Mouse (Mus musculus) forebrain, embryonic 11.5 days (tissue): ENCODE results near the gene Pdpn. TPM values are rescaled to one million over a fixed set of nuclear protein-coding genes. Genes with fewer than 3 reads are reported as not detected.

Source experiments
- ATAC-seq: fragments of 200-750 bp; cut with Nextera tagmentation; replicated peaks from 2 replicates; pipeline ENCODE4 v1.8.0; 2017; ENCODE audit warnings: moderate TSS enrichment; ENCODE audit not compliant: low FRiP score
- DNase-seq: peaks from one replicate; pipeline ENCODE4 v3.0.0-alpha.2; 2017; ENCODE audit warnings: low spot score
- H3K27ac ChIP-seq: fragments of 300-500 bp; sonication (generic); 2 replicates; pipeline ENCODE4 v1.5.1; 2014; ENCODE audit warnings: low read depth, low read length
- H3K27me3 ChIP-seq: fragments of 300-500 bp; sonication (generic); 2 replicates; pipeline ENCODE4 v1.6.1; 2014; ENCODE audit warnings: mild to moderate bottlenecking, low read length, mixed read lengths; ENCODE audit not compliant: control insufficient read depth, insufficient read depth
- H3K36me3 ChIP-seq: fragments of 300-500 bp; sonication (generic); 2 replicates; pipeline ENCODE4 v1.6.1; 2014; ENCODE audit warnings: mild to moderate bottlenecking, low read length, moderate library complexity, mixed read lengths; ENCODE audit not compliant: control insufficient read depth, insufficient read depth
- H3K4me1 ChIP-seq: fragments of 300-500 bp; sonication (generic); replicated peaks from 2 replicates; pipeline ENCODE4 v1.6.1; 2014; ENCODE audit warnings: low read length, mixed read lengths; ENCODE audit not compliant: control insufficient read depth, insufficient read depth
- H3K4me2 ChIP-seq: fragments of 300-500 bp; sonication (generic); 2 replicates; pipeline ENCODE4 v1.6.1; 2014; ENCODE audit warnings: low read depth, mild to moderate bottlenecking, low read length, moderate library complexity, mixed read lengths; ENCODE audit not compliant: severe bottlenecking
- H3K4me3 ChIP-seq: fragments of 300-500 bp; sonication (generic); 2 replicates; pipeline ENCODE4 v1.5.1; 2014; ENCODE audit warnings: low read depth, low read length
- H3K9ac ChIP-seq: fragments of 300-500 bp; sonication (generic); 2 replicates; pipeline ENCODE4 v1.6.1; 2014; ENCODE audit warnings: low read length
- H3K9me3 ChIP-seq: fragments of 300-500 bp; sonication (generic); 2 replicates; pipeline ENCODE4 v1.6.1; 2016; ENCODE audit warnings: low read length, mixed read lengths; ENCODE audit not compliant: control insufficient read depth
- WGBS: fragments of 180-500 bp; shearing (Covaris S2); extraction: QIAGEN DNeasy Blood & Tissue Kit; methylation state at CpG from one replicate; pipeline ENCODE4 v1.1.7; 2014; 5-methylcytosine and 5-hydroxymethylcytosine counted together
- polyA plus RNA-seq: library from polyadenylated mRNA; unstranded; fragments of >200 nt; fragmentation: Nextera tagmentation; extraction: Ambion mirVana; gene quantifications from 2 replicates; pipeline ENCODE4 v1.2.1, GENCODE M21; 2014

Gene Pdpn
- polyA plus RNA-seq, 1 experiment from 2014 or later = 75.8 TPM

DNA sequence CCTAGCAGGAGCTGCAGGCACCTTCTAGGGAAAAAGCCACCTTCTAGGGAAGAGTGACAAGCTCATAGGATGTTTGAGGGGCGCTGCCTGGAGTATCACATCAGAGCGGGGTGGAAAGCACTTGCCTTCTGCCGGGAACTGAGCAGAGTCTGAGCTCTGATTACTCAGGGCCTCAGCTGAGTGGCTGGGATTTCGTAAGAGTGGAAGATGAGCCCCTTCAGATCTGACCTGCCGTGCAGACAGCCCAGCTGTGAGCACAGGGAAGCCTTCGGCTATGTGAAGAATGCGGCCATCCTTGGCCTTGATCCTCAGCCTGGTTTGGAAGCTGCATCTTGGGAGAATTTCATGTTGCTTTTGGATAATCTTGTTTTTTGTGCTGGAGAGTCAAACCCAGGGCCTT is 10.5 kb downstream of the Pdpn start:
- Histone ChIP-seq H3K27ac (no peak overlapping the region), H3K27me3 (no peaks in the 10 kb centered on the region), H3K9ac (no peak overlapping the region), H3K4me1 (peaks cover 4% of the 10 kb centered on the region; the same call in 1 of the 2 replicates), H3K9me3 (no peaks in the 10 kb centered on the region), H3K4me2 (no peak overlapping the region), H3K36me3 (peaks cover 2% of the 10 kb centered on the region; the same call in 1 of the 2 replicates), H3K4me3 (no peak overlapping the region)
- DNase-seq (no peak), ATAC-seq (no peak)
- 70% methylated on average over 7 of the region's 7 CpGs for WGBS

GRCm38 (mm10) chr4:143288473-143288872 is 10.9 kb downstream of the Pdpn start:
- peaks cover 2% of the 10 kb centered on the region; the same call in 1 of the 2 replicates for H3K36me3 ChIP-seq
- WGBS = 84% methylated on average over 6 of the region's 6 CpGs
- no peaks in the 10 kb centered on the region for H3K27me3 ChIP-seq
- no peaks in the 10 kb centered on the region for H3K9me3 ChIP-seq
- no peak overlapping the region for H3K4me3 ChIP-seq
- no peak overlapping the region for H3K27ac ChIP-seq
- no peak overlapping the region for H3K9ac ChIP-seq
- no peak overlapping the region for H3K4me2 ChIP-seq
- DNase-seq (no peak), ATAC-seq (no peak)
- peaks cover 4% of the 10 kb centered on the region; the same call in 1 of the 2 replicates for H3K4me1 ChIP-seq

DNA sequence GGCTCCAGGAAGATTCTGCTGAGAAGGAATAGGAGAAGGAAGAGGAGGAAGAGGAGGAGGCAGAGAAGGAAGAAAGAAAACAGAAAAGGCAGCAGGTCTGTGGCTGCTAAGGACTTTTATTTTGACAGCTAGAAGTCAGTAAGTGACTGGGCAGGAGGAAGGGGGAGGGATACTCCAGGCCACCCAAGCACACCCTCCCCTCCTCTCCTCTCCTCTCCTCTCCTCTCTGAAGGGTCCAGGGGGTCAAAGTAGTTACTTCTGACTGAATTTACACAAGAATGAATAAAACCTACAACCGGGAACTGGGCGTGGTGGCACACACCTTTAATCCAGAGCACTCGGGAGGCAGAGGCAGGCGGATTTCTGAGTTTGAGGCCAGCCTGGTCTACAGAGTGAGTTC is 12.3 kb downstream of the Pdpn start:
- no peak for ATAC-seq
- Histone ChIP-seq H3K9me3 (no peaks in the 10 kb centered on the region), H3K27ac (no peak overlapping the region), H3K27me3 (no peaks in the 10 kb centered on the region), H3K4me2 (no peak overlapping the region), H3K9ac (no peak overlapping the region), H3K4me1 (peaks cover 4% of the 10 kb centered on the region; the same call in 1 of the 2 replicates), H3K36me3 (no peaks in the 10 kb centered on the region; the same call in 1 of the 2 replicates), H3K4me3 (no peak overlapping the region)
- no peak for DNase-seq
- WGBS = 70% methylated on average over 4 of the region's 4 CpGs

DNA sequence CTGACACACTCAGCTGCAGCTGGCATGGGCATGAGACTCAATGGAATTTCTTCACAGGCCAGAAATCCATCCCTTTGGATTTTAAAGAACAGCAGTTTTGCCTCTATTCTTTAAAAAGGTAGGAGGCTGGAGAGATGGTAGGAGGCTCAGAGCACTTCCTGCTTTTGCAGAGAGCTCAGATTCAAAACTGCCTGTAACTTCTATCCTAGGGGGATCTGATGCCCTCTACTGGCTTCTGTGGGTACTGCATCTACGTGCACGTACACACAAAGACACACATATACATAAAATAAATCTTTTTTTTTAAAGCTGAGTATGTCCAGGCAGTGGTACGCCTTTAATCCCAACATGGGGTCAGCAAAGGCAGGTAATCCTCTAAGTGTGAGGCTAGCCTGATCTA is 19.2 kb downstream of the Pdpn start:
- Histone ChIP-seq H3K4me2 (no peak overlapping the region), H3K27me3 (no peaks in the 10 kb centered on the region), H3K4me3 (no peak overlapping the region), H3K9ac (no peak overlapping the region), H3K9me3 (no peaks in the 10 kb centered on the region), H3K27ac (peak overlapping the region; percentile 89), H3K36me3 (no peaks in the 10 kb centered on the region; the same call in 1 of the 2 replicates), H3K4me1 (peaks cover 17% of the 10 kb centered on the region)
- 82% methylated on average over 3 of the region's 3 CpGs for WGBS
- DNase-seq = peak; percentile 77
- peak; percentile 23; the same call in 1 of the 2 replicates for ATAC-seq

DNA sequence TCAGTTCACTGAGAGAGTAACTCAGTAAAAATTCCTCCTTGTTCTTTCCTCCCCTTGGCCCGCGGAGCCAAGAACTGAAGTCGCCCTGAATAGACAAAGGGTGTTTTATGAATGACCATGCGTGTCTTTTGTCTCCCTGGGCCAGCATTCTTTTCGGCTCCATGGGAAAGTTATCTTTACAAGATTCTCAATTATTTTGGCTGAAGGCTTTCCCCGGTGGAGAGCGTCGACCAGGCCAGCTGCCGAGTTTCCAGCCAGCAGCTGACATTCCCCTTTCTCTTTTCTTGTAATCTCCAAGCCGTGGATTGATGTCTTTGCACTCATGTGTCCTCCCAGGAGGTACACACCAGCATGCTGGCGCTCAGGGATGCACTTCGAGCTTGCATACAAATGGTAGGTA is 19.7 kb downstream of the Pdpn start:
- H3K9ac ChIP-seq = no peak overlapping the region
- peaks cover 17% of the 10 kb centered on the region for H3K4me1 ChIP-seq
- no peaks in the 10 kb centered on the region for H3K9me3 ChIP-seq
- DNase-seq (peak; percentile 63), ATAC-seq (peak; percentile 73)
- H3K36me3 ChIP-seq = no peaks in the 10 kb centered on the region; the same call in 1 of the 2 replicates
- no peak overlapping the region for H3K4me2 ChIP-seq
- 5% methylated on average over 12 of the region's 12 CpGs for WGBS
- no peaks in the 10 kb centered on the region for H3K27me3 ChIP-seq
- H3K4me3 ChIP-seq = no peak overlapping the region
- H3K27ac ChIP-seq = peak overlapping the region; percentile 89

DNA sequence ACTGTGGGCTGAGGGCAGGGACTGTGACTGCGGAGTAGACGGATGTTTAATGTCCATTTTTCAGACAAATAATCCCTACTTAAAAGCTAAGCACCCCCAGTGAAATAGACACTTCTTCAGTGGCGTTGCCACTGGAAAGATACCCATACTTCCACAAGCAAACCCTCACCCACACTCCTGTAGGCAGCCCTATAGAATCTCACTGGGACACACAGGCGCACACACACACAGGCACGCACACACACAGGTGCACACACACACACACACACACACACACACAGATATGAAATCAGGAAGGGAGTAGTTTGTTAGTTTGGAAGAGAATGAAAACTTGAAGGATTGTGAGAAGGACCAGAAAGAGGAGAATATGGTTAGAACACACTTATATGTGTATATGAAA is 20.3 kb downstream of the Pdpn start:
- peaks cover 17% of the 10 kb centered on the region for H3K4me1 ChIP-seq
- WGBS = 70% methylated on average over 5 of the region's 5 CpGs
- H3K4me2 ChIP-seq = no peak overlapping the region
- DNase-seq = no peak
- no peaks in the 10 kb centered on the region for H3K27me3 ChIP-seq
- H3K9me3 ChIP-seq = no peaks in the 10 kb centered on the region
- no peaks in the 10 kb centered on the region; the same call in 1 of the 2 replicates for H3K36me3 ChIP-seq
- H3K9ac ChIP-seq = 0 out of 2 replicates have a peak overlapping the region, but pooled peaks have one; percentile 5
- ATAC-seq = 0 out of 2 replicates have a peak, but pooled peaks have one; percentile 28
- H3K27ac ChIP-seq = peak overlapping the region; percentile 89
- no peak overlapping the region for H3K4me3 ChIP-seq

DNA sequence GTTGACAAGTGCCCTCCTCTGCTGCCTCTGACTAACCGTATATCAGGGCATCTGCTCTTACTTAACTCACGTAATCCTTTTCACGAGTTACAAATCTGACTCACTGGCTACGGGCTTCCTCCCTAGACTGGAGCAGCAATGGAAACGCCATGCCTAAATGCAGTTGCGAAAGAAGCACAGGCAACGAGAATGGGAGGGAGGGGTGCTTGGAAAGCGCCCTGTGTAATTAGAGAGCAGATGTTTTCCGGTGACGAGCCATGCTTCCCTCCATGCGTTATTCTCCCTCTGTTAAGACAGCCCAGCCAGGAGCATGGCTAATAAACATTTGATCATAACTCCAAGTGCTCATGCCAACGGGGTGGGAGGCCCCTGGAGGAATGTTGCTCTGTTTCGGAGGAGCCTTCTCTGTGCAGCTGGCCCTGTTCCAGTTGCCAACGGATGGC is 20.9 kb downstream of the Pdpn start:
- H3K4me3 ChIP-seq = no peak overlapping the region

DNA sequence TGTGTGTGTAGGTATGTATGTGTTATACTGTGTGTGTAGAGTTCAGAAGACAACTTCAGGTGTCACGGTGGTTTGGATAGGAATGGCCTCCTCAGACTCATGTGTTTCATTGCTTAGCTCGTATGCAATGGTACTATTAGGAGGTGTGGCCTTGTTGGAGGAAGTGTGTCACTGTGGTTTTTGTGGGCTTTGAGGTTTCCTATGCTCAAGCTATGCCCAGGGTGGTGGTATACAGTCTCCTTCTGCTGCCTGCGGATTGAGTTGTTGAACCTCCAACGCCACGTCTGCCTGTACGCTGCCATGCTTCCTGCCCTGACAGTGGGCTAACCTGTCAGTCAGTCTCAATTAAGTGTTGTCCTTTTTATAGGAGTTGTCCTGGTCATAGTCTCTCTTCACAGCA is 22.0 kb downstream of the Pdpn start:
- WGBS = 93% methylated on average over 6 of the region's 6 CpGs
- no peaks in the 10 kb centered on the region for H3K9me3 ChIP-seq
- ATAC-seq = no peak
- H3K9ac ChIP-seq = no peak overlapping the region
- no peak overlapping the region for H3K4me2 ChIP-seq
- peaks cover 3% of the 10 kb centered on the region for H3K36me3 ChIP-seq
- H3K4me3 ChIP-seq = no peak overlapping the region
- peaks cover 17% of the 10 kb centered on the region for H3K4me1 ChIP-seq
- DNase-seq = no peak
- H3K27me3 ChIP-seq = no peaks in the 10 kb centered on the region
- no peak overlapping the region for H3K27ac ChIP-seq

More for the DNA sequence above, 20.9 kb downstream of the Pdpn start:
- H3K27ac ChIP-seq = peak overlapping the region; percentile 89
- ATAC-seq (peak; percentile 45), DNase-seq (no peak)
- 33% methylated on average over 14 of the region's 14 CpGs for WGBS
- H3K4me1 ChIP-seq = peaks cover 17% of the 10 kb centered on the region
- H3K27me3 ChIP-seq = no peaks in the 10 kb centered on the region
- no peaks in the 10 kb centered on the region for H3K9me3 ChIP-seq
- no peak overlapping the region for H3K4me2 ChIP-seq
- peak overlapping the region; percentile 3; the same call in 1 of the 2 replicates for H3K9ac ChIP-seq
- H3K36me3 ChIP-seq = no peaks in the 10 kb centered on the region; the same call in 1 of the 2 replicates

- Histone ChIP-seq H3K27ac (no peak overlapping the region), H3K4me3 (no peak overlapping the region), H3K9ac (no peak overlapping the region), H3K9me3 (no peaks in the 10 kb centered on the region), H3K4me1 (no peaks in the 10 kb centered on the region), H3K4me2 (no peak overlapping the region), H3K27me3 (no peaks in the 10 kb centered on the region), H3K36me3 (peaks cover 3% of the 10 kb centered on the region)
- 90% methylated on average over 6 of the region's 6 CpGs for WGBS
- DNase-seq = no peak
- no peak for ATAC-seq
These were observed 27.8 kb downstream of the Pdpn start for GRCm38 (mm10) chr4:143271571-143271970.
